Mouse (Mus musculus) limb, embryonic 14.5 days (tissue): ENCODE measurements at regions not wholly inside any gene's neighbourhood (a gene's known extent, or its start where the extent isn't known, plus 50 kb on each side); places are given as distances from the start of the nearest gene placed in this dataset.

Source experiments
- ATAC-seq: fragments of 200-750 bp; cut with Nextera tagmentation; 2 replicates; pipeline ENCODE4 v1.8.0; 2017; ENCODE audit warnings: low read depth, moderate number of reproducible peaks, moderate TSS enrichment; ENCODE audit not compliant: low FRiP score
- DNase-seq: peaks from one replicate; pipeline ENCODE4 v3.0.0-alpha.2; 2015; ENCODE audit warnings: low spot score
- H3K27ac ChIP-seq: fragments of 300-500 bp; sonication (generic); replicated peaks from 2 replicates; pipeline ENCODE4 v1.5.1; 2014; ENCODE audit warnings: low read depth, mild to moderate bottlenecking, low read length, moderate library complexity, mixed read lengths
- H3K27me3 ChIP-seq: fragments of 300-500 bp; sonication (generic); 2 replicates; pipeline ENCODE4 v1.6.1; 2014; ENCODE audit warnings: low read length, mixed read lengths; ENCODE audit not compliant: control insufficient read depth, insufficient read depth
- H3K36me3 ChIP-seq: fragments of 300-500 bp; sonication (generic); 2 replicates; pipeline ENCODE4 v1.6.1; 2014; ENCODE audit warnings: mild to moderate bottlenecking, low read length, moderate library complexity, mixed read lengths; ENCODE audit not compliant: control insufficient read depth, insufficient read depth
- H3K4me1 ChIP-seq: fragments of 300-500 bp; sonication (generic); 2 replicates; pipeline ENCODE4 v1.6.1; 2014; ENCODE audit warnings: antibody characterized with exemption, low read length, mixed read lengths; ENCODE audit not compliant: control insufficient read depth, insufficient read depth
- H3K4me2 ChIP-seq: fragments of 300-500 bp; sonication (generic); replicated peaks from 2 replicates; pipeline ENCODE4 v1.6.1; 2014; ENCODE audit warnings: low read depth, mild to moderate bottlenecking, low read length, moderate library complexity; ENCODE audit not compliant: severe bottlenecking
- H3K4me3 ChIP-seq: fragments of 300-500 bp; sonication (generic); replicated peaks from 2 replicates; pipeline ENCODE4 v1.5.1; 2014; ENCODE audit warnings: low read length
- H3K9ac ChIP-seq: fragments of 300-500 bp; sonication (generic); 2 replicates; pipeline ENCODE4 v1.6.1; 2014; ENCODE audit warnings: mild to moderate bottlenecking, low read depth, low read length, moderate library complexity; ENCODE audit not compliant: severe bottlenecking
- H3K9me3 ChIP-seq: fragments of 300-500 bp; sonication (generic); 2 replicates; pipeline ENCODE4 v1.6.1; 2016; ENCODE audit warnings: low read length; ENCODE audit not compliant: control insufficient read depth
- POLR2A ChIP-seq: fragments of 200-500 bp; IDR thresholded peaks from 2 replicates; pipeline ENCODE4 v1.8.0; 2012; ENCODE audit warnings: inconsistent platforms, mild to moderate bottlenecking, moderate library complexity, borderline replicate concordance; ENCODE audit not compliant: insufficient read depth, insufficient read length; ENCODE audit errors: extremely low read depth
- WGBS: fragments of 180-500 bp; shearing (Covaris S2); extraction: QIAGEN DNeasy Blood & Tissue Kit; methylation state at CpG from one replicate; pipeline ENCODE4 v1.1.7; 2014; 5-methylcytosine and 5-hydroxymethylcytosine counted together

DNA sequence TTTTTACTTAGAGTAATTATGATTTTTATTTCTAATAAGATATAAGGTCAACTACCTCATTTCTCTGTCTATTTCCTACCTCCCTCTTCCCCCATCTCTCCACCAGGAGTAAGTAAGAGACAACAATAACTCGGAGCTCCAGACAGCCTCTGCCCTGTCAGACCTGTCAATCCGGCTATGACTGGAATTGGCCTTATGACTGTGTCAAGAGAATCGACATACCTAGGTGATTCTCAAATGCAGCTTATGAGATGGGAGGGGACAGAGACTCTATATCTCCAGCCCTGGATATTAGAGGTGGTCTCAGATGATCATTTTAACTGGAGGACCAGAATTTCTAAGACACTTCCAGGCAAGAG lies 216.3 kb upstream of the Ankrd55 start:
- Histone ChIP-seq H3K9ac (no peak overlapping the region), H3K36me3 (no peaks in the 10 kb centered on the region), H3K27me3 (no peaks in the 10 kb centered on the region), H3K4me1 (peaks cover 5% of the 10 kb centered on the region; the same call in 1 of the 2 replicates), H3K27ac (no peak overlapping the region), H3K4me2 (no peak overlapping the region), H3K4me3 (no peak overlapping the region), H3K9me3 (no peaks in the 10 kb centered on the region)
- ATAC-seq (no peak), DNase-seq (no peak)
- WGBS = 77% methylated on average over 3 of the region's 3 CpGs
- no peak for TF ChIP-seq POLR2A

- no peaks in the 10 kb centered on the region for H3K9me3 ChIP-seq
- WGBS = 91% methylated on average over 6 of the region's 6 CpGs
- no peak overlapping the region for H3K4me3 ChIP-seq
- no peak overlapping the region for H3K9ac ChIP-seq
- no peaks in the 10 kb centered on the region for H3K27me3 ChIP-seq
- H3K27ac ChIP-seq = no peak overlapping the region
- ATAC-seq = no peak
- no peaks in the 10 kb centered on the region for H3K4me1 ChIP-seq
- no peak overlapping the region for H3K4me2 ChIP-seq
- DNase-seq = no peak
- TF ChIP-seq POLR2A = no peak
- H3K36me3 ChIP-seq = no peaks in the 10 kb centered on the region
Measured at GRCm38 (mm10) chr13:112073519-112074406, 214.5 kb upstream of the Ankrd55 start.

DNA sequence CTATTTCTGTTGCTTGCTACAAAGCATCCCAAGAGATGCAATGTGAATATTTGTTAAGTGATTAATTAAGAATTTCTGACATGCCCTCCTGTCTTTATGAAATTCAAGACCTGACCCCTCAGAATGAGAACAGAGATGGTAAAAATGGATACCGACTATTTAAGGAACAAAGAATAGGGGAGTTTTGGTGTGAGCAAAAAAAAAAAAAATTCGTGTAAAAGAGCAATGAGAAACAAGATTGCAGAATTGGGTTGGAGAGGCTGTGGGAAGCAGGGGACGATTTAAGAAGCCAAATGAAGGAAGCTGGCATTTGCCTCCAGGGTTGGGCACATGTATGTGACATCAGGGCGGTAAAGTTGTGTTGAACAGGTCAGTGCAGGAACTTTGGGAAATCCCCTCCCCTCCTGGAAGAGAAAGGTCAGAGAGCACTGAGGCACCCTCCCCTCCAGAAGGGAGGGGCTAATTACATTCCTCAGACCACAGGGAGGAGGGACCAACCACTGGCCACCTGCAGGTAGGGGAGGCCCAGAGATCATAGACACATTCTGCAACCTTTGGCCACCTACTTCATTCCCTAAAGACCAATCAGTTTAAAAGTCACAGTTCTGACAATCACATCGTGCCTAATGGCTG lies 212.3 kb upstream of the Ankrd55 start:
- 43% methylated on average over 5 of the region's 5 CpGs for WGBS
- DNase-seq = no peak

GRCm38 (mm10) chr13:112078088-112078487 lies 210.2 kb upstream of the Ankrd55 start:
- no peak for DNase-seq
- Histone ChIP-seq H3K27me3 (no peaks in the 10 kb centered on the region), H3K4me1 (no peaks in the 10 kb centered on the region), H3K9ac (no peak overlapping the region), H3K4me3 (no peak overlapping the region), H3K4me2 (no peak overlapping the region), H3K27ac (no peak overlapping the region), H3K9me3 (no peaks in the 10 kb centered on the region), H3K36me3 (no peaks in the 10 kb centered on the region)
- 92% methylated on average over 5 of the region's 5 CpGs for WGBS
- no peak for ATAC-seq
- no peak for TF ChIP-seq POLR2A

More for the DNA sequence above, 212.3 kb upstream of the Ankrd55 start:
- Histone ChIP-seq H3K9ac (no peak overlapping the region), H3K4me1 (no peaks in the 10 kb centered on the region), H3K27ac (no peak overlapping the region), H3K36me3 (no peaks in the 10 kb centered on the region), H3K9me3 (no peaks in the 10 kb centered on the region), H3K4me2 (no peak overlapping the region), H3K27me3 (no peaks in the 10 kb centered on the region), H3K4me3 (no peak overlapping the region)
- no peak for TF ChIP-seq POLR2A
- no peak for ATAC-seq

DNA sequence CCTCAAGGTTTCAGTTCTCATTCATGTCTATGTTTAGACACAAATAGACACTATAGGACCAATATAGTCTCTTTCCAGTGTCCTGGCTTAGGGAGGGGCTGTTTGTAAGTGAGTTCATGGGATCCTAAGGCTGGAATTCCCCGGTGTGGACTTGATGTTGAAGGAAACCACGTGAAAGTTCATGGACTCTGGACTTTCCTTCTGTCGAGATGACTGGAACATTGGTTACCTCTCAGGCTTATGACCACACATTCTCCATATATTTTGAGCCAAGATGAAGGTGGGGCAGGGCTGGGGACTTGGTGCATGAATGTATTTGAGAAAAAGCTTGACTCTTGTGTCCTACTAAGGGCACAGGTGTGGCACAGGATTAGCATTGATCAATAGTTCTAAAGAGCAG lies 206.3 kb upstream of the Ankrd55 start:
- no peak overlapping the region for H3K9ac ChIP-seq
- no peak for ATAC-seq

More for the DNA sequence above, 206.3 kb upstream of the Ankrd55 start:
- 82% methylated on average over 3 of the region's 3 CpGs for WGBS
- H3K36me3 ChIP-seq = no peaks in the 10 kb centered on the region
- no peak overlapping the region for H3K4me2 ChIP-seq
- no peaks in the 10 kb centered on the region for H3K27me3 ChIP-seq
- no peaks in the 10 kb centered on the region for H3K9me3 ChIP-seq
- no peaks in the 10 kb centered on the region for H3K4me1 ChIP-seq
- H3K27ac ChIP-seq = no peak overlapping the region
- DNase-seq = no peak
- no peak for TF ChIP-seq POLR2A
- no peak overlapping the region for H3K4me3 ChIP-seq
